Mouse (Mus musculus) adrenal gland, postnatal 4 days (tissue): ENCODE results near the gene Acot6. TPM values are rescaled to one million over a fixed set of nuclear protein-coding genes. Genes with fewer than 3 reads are reported as not detected.

ENCODE experiments used
- DNase-seq, 2 experiments: peaks; one replicate each; pipeline ENCODE4 v3.0.0; 2021 to 2022; ENCODE audit warnings: low spot score in 2 of 2, mixed read lengths in 2 of 2
- total RNA-seq, 2 experiments: library from RNA; stranded (reverse); gene quantifications; 2 replicates each; pipeline ENCODE4 v1.2.3; 2021

Gene Acot6
- total RNA-seq, 2 experiments from 2014 or later, result 5.8 to 6.2 TPM

- DNase-seq, result no peak
These were observed 383 bp upstream of the Acot6 start for GRCm38 (mm10) chr12:84100071-84100470.

GRCm38 (mm10) chr12:84101493-84101845 lies 1.0 kb downstream of the Acot6 start:
- no peak for DNase-seq

- DNase-seq, result no peak
These were observed 6.6 kb downstream of the Acot6 start for GRCm38 (mm10) chr12:84107012-84107411.

GRCm38 (mm10) chr12:84107692-84108091 lies 7.2 kb downstream of the Acot6 start:
- DNase-seq, result no peak

- no peak for DNase-seq
These were observed 9.5 kb downstream of the Acot6 start for GRCm38 (mm10) chr12:84109924-84110323.

GRCm38 (mm10) chr12:84110814-84111213 lies 10.4 kb downstream of the Acot6 start:
- no peak for DNase-seq

- no peak for DNase-seq
These were observed 13.2 kb downstream of the Acot6 start for GRCm38 (mm10) chr12:84113676-84114075.

- peak; percentile 75 to 77 for DNase-seq
These were observed 13.9 kb downstream of the Acot6 start, which contains the start of gene Dnal1 for GRCm38 (mm10) chr12:84114153-84114994. Dnal1 (plus strand) TSS chr12:84114366.

GRCm38 (mm10) chr12:84119584-84119983 lies 19.1 kb downstream of the Acot6 start:
- no peak for DNase-seq

GRCm38 (mm10) chr12:84125892-84126291 lies 25.4 kb downstream of the Acot6 start:
- DNase-seq, result no peak

GRCm38 (mm10) chr12:84126899-84127298 lies 26.4 kb downstream of the Acot6 start:
- DNase-seq, result no peak

- no peak for DNase-seq
These were observed 28.1 kb downstream of the Acot6 start for GRCm38 (mm10) chr12:84128576-84128975.

- DNase-seq, result no peak
These were observed 29.5 kb downstream of the Acot6 start for GRCm38 (mm10) chr12:84129931-84130330.

- DNase-seq, result no peak
These were observed 31.8 kb downstream of the Acot6 start for GRCm38 (mm10) chr12:84132265-84132664.

- DNase-seq, result no peak
These were observed 36.7 kb downstream of the Acot6 start for GRCm38 (mm10) chr12:84137131-84137530.

- DNase-seq, result no peak
These were observed 39.7 kb downstream of the Acot6 start for GRCm38 (mm10) chr12:84140135-84140534.

GRCm38 (mm10) chr12:84141271-84141670 lies 40.8 kb downstream of the Acot6 start:
- DNase-seq, result no peak

- DNase-seq, result no peak
These were observed 42.0 kb downstream of the Acot6 start for GRCm38 (mm10) chr12:84142281-84143050.

- peak in 1 of 2 experiments; percentile 50 for DNase-seq
These were observed 47.6 kb downstream of the Acot6 start, which contains the start of gene Pnma1 for GRCm38 (mm10) chr12:84147954-84148621. Pnma1 (minus strand) TSS chr12:84148489.

- DNase-seq, result no peak
These were observed 48.2 kb downstream of the Acot6 start for GRCm38 (mm10) chr12:84148622-84149012.

- DNase-seq, result no peak
These were observed 49.5 kb downstream of the Acot6 start for GRCm38 (mm10) chr12:84149971-84150370.

GRCm38 (mm10) chr12:84150976-84151375 lies 50.5 kb downstream of the Acot6 start:
- no peak for DNase-seq
